Mouse (Mus musculus): Measurements from ENCODE around the gene Mbd5.

Mbd5 gene

GRCm38 (mm10) chr2:48948841-48949584 is at the start of gene Mbd5:
Gene Mbd5 (plus strand): TSS chr2:48949508.
- DNase-seq (ENCODE audit: low spot score), result peak; percentile 99

- no peak for DNase-seq (ENCODE audit: low spot score)
Observed at GRCm38 (mm10) chr2:48908866-48909265, 40.4 kb upstream of the Mbd5 start.

- no peak for DNase-seq (ENCODE audit: low spot score)
Observed at GRCm38 (mm10) chr2:48914185-48914584, 35.1 kb upstream of the Mbd5 start.

GRCm38 (mm10) chr2:48915832-48916231 is 33.5 kb upstream of the Mbd5 start:
- DNase-seq (ENCODE audit: low spot score), result no peak

GRCm38 (mm10) chr2:48935058-48935457 is 14.2 kb upstream of the Mbd5 start:
- no peak for DNase-seq (ENCODE audit: low spot score)

- DNase-seq (ENCODE audit: low spot score), result no peak
Observed at GRCm38 (mm10) chr2:48947761-48948160, 1.5 kb upstream of the Mbd5 start.

GRCm38 (mm10) chr2:48949743-48950251 is 489 bp downstream of the Mbd5 start:
- DNase-seq (ENCODE audit: low spot score), result peak; percentile 37

GRCm38 (mm10) chr2:48950252-48950315 is 776 bp downstream of the Mbd5 start, which contains the start of gene Orc4:
Gene Orc4 (minus strand): TSS chr2:48950277.
- DNase-seq (ENCODE audit: low spot score), result no peak

GRCm38 (mm10) chr2:48950316-48950880 is 1.1 kb downstream of the Mbd5 start:
- no peak for DNase-seq (ENCODE audit: low spot score)

GRCm38 (mm10) chr2:48956591-48956990 is 7.3 kb downstream of the Mbd5 start:
- DNase-seq (ENCODE audit: low spot score), result no peak

- DNase-seq (ENCODE audit: low spot score), result no peak
Observed at GRCm38 (mm10) chr2:48978920-48979319, 29.6 kb downstream of the Mbd5 start.

GRCm38 (mm10) chr2:48990322-48990721 is 41.0 kb downstream of the Mbd5 start:
- no peak for DNase-seq (ENCODE audit: low spot score)

GRCm38 (mm10) chr2:49040481-49040880 is 91.2 kb downstream of the Mbd5 start:
- DNase-seq (ENCODE audit: low spot score), result no peak

GRCm38 (mm10) chr2:49050030-49050429 is 100.7 kb downstream of the Mbd5 start:
- DNase-seq (ENCODE audit: low spot score), result no peak

- no peak for DNase-seq (ENCODE audit: low spot score)
Observed at GRCm38 (mm10) chr2:49067886-49068285, 118.6 kb downstream of the Mbd5 start.

- no peak for DNase-seq (ENCODE audit: low spot score)
Observed at GRCm38 (mm10) chr2:49084966-49085365, 135.7 kb downstream of the Mbd5 start.

GRCm38 (mm10) chr2:49090771-49091170 is 141.5 kb downstream of the Mbd5 start:
- no peak for DNase-seq (ENCODE audit: low spot score)

- no peak for DNase-seq (ENCODE audit: low spot score)
Observed at GRCm38 (mm10) chr2:49096765-49097164, 147.5 kb downstream of the Mbd5 start.

GRCm38 (mm10) chr2:49108906-49109305 is 159.6 kb downstream of the Mbd5 start:
- no peak for DNase-seq (ENCODE audit: low spot score)

GRCm38 (mm10) chr2:49119875-49120274 is 170.6 kb downstream of the Mbd5 start:
- DNase-seq (ENCODE audit: low spot score), result no peak

- DNase-seq (ENCODE audit: low spot score), result no peak
Observed at GRCm38 (mm10) chr2:49121603-49122002, 172.3 kb downstream of the Mbd5 start.

- no peak for DNase-seq (ENCODE audit: low spot score)
Observed at GRCm38 (mm10) chr2:49142186-49142585, 192.9 kb downstream of the Mbd5 start.

GRCm38 (mm10) chr2:49153649-49154048 is 204.3 kb downstream of the Mbd5 start:
- no peak for DNase-seq (ENCODE audit: low spot score)

- DNase-seq (ENCODE audit: low spot score), result no peak
Observed at GRCm38 (mm10) chr2:49160232-49160947, 211.1 kb downstream of the Mbd5 start.
